Mouse (Mus musculus): ENCODE data around the gene Psmd12.

GRCm38 (mm10) chr11:107454546-107455462 is 24.5 kb upstream of the Psmd12 start:
- TF ChIP-seq POLR2A (IDR thresholded peaks at IDR 0.05; ENCODE audit: borderline replicate concordance, extremely low read depth, insufficient read depth, insufficient read length, poor library complexity, severe bottlenecking) (no peak), CTCF (IDR thresholded peaks at IDR 0.05; ENCODE audit: borderline replicate concordance, extremely low read depth, insufficient read depth, insufficient read length) (no peak)

All from brain, embryonic 14.5 days (tissue).